Mouse (Mus musculus) liver, embryonic 11.5 days (tissue): ENCODE measurements around the gene Tmf1. TPM values are rescaled to one million over a fixed set of nuclear protein-coding genes. Genes with fewer than 3 reads are reported as not detected.

Experiments
- ATAC-seq: fragments of 200-750 bp; cut with Nextera tagmentation; replicated peaks from 2 replicates; pipeline ENCODE4 v1.8.0; 2017; ENCODE audit warnings: moderate number of reproducible peaks, mild to moderate bottlenecking, moderate TSS enrichment, moderate library complexity; ENCODE audit not compliant: low FRiP score
- DNase-seq: peaks from one replicate; pipeline ENCODE4 v3.0.0-alpha.2; 2017; ENCODE audit warnings: low spot score
- H3K27ac ChIP-seq: fragments of 300-500 bp; sonication (generic); 2 replicates; pipeline ENCODE4 v1.5.1; 2014; ENCODE audit warnings: mild to moderate bottlenecking, low read depth, low read length, control low read depth
- H3K27me3 ChIP-seq: fragments of 300-500 bp; sonication (generic); replicated peaks from 2 replicates; pipeline ENCODE4 v1.6.1; 2014; ENCODE audit warnings: low read length, mixed read lengths; ENCODE audit not compliant: control insufficient read depth, insufficient read depth
- H3K36me3 ChIP-seq: fragments of 300-500 bp; sonication (generic); 2 replicates; pipeline ENCODE4 v1.6.1; 2014; ENCODE audit warnings: mild to moderate bottlenecking, low read length, moderate library complexity, mixed read lengths; ENCODE audit not compliant: control insufficient read depth, insufficient read depth
- H3K4me1 ChIP-seq: fragments of 300-500 bp; sonication (generic); replicated peaks from 2 replicates; pipeline ENCODE4 v1.6.1; 2014; ENCODE audit warnings: low read length, mixed read lengths; ENCODE audit not compliant: control insufficient read depth, insufficient read depth
- H3K4me2 ChIP-seq: fragments of 300-500 bp; sonication (generic); 2 replicates; pipeline ENCODE4 v1.6.1; 2014; ENCODE audit warnings: mild to moderate bottlenecking, control low read depth, moderate library complexity
- H3K4me3 ChIP-seq: fragments of 300-500 bp; sonication (generic); 2 replicates; pipeline ENCODE4 v1.5.1; 2014; ENCODE audit warnings: low read depth, low read length, control low read depth
- H3K9ac ChIP-seq: fragments of 300-500 bp; sonication (generic); 2 replicates; pipeline ENCODE4 v1.6.1; 2014; ENCODE audit warnings: low read depth, low read length, control low read depth
- H3K9me3 ChIP-seq: fragments of 300-500 bp; sonication (generic); 2 replicates; pipeline ENCODE4 v1.6.1; 2016; ENCODE audit warnings: low read length, inconsistent platforms, mixed read lengths; ENCODE audit not compliant: control insufficient read depth
- WGBS: fragments of 180-500 bp; shearing (Covaris S2); extraction: QIAGEN DNeasy Blood & Tissue Kit; methylation state at CpG from one replicate; pipeline ENCODE4 v1.1.7; 2014; 5-methylcytosine and 5-hydroxymethylcytosine counted together
- polyA plus RNA-seq: library from polyadenylated mRNA; unstranded; fragments of >200 nt; fragmentation: Nextera tagmentation; extraction: Ambion mirVana; gene quantifications from 2 replicates; pipeline ENCODE4 v1.2.1, GENCODE M21; 2014

The Tmf1 gene
- polyA plus RNA-seq, 1 experiment from 2014 or later: 21.8 TPM

DNA sequence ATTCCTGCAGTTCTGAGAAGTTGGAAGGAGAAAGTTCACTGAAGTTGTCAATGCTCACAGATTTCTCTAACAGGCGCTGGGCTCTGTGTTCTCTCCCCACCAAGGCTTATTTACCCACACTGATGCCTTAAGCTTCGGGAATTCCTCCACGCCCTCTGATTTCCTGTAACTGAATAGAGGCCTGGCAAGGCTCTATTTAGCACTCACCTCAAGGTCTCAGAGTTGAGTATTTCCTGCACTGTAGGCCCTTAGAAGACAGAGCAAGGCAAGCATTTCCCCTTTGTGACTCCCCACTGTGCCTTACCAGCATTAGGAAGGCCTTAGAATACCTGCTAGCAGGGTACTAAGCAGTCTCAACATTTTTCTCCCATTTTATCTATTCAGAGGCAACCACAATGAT, 29.5 kb upstream of the Tmf1 start:
- Histone ChIP-seq H3K36me3 (no peaks in the 10 kb centered on the region), H3K27ac (no peak overlapping the region), H3K27me3 (no peaks in the 10 kb centered on the region), H3K9ac (no peak overlapping the region), H3K4me1 (peaks cover 19% of the 10 kb centered on the region), H3K4me3 (no peak overlapping the region), H3K4me2 (no peak overlapping the region), H3K9me3 (no peaks in the 10 kb centered on the region)
- WGBS: 38% methylated on average over 3 of the region's 3 CpGs
- DNase-seq (no peak), ATAC-seq (no peak)

DNA sequence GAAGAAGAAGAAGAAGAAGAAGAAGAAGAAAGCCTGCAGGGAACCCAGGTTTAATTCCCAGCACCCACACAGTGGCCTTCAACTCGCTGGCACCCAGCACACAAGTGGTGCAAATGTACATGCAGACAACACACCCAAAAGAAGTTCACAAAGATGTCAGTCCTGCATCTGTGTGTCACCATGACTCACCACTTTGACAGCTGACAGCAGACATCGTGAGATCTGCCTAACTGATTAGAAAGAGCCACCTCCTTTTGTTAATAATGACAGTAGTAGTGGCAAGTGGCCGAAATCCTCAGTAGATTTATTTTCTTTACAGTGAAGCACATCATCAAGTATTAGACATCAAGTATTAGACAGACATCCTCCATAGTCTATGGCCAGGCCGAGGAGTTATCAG, 28.2 kb upstream of the Tmf1 start:
- Histone ChIP-seq H3K27ac (no peak overlapping the region), H3K36me3 (no peaks in the 10 kb centered on the region), H3K4me2 (no peak overlapping the region), H3K27me3 (no peaks in the 10 kb centered on the region), H3K4me1 (peaks cover 15% of the 10 kb centered on the region), H3K9ac (no peak overlapping the region), H3K9me3 (no peaks in the 10 kb centered on the region), H3K4me3 (no peak overlapping the region)
- ATAC-seq (no peak), DNase-seq (no peak)
- 65% methylated on average over 4 of the region's 4 CpGs for WGBS

DNA sequence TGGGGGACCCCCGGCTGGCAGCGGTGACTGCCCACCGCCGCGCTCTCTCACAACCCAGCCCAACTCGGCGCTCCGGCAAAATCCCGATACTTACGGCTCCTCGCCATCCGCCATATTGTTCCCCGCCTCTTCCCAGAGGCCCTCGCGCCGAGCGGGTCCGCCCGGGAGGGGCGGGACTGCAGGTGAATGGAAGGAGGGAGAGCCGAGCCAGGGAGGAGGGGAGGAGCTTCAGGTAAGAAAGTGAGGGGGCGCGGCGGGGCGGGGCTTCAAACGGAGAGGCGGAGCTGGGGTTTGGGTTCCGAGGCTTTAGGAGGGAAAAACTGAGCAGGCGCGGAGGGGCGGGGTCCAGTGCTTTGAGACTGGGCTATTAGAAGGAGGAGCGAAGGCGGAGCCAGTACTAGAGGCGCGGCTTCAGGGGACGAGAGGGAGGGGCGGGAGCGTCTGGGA, 26.5 kb upstream of the Tmf1 start, which contains the start of gene Uba3:
TSS of gene Uba3 (minus strand) at position 209 of the 447 bp plus-strand sequence.
- under 1% methylated on average over 37 of the region's 38 CpGs for WGBS
- peak within 1 kb of the TSS; percentile 78 for H3K27ac ChIP-seq

DNA sequence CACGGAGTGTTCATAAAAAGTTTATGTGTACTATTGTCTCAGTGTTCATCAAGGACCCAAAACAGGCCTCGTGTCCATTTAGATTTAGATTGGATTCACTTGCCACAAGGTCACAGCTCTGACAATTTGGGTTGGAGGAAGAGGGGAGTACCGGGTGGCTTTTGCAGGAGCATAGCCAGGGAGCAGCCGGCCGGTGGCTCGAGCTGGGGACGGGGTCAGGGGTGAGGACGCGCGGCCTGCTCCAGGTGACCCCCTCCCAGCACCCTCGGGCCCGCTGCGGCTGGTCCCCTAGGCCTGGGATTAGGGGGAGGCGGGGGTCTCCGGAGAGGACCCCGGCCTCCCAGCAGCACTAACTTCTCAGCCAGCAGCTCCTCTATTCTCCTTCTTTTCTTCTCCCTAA, 26.0 kb upstream of the Tmf1 start:
- H3K9ac ChIP-seq: peak overlapping the region; percentile 92
- no peaks in the 10 kb centered on the region for H3K9me3 ChIP-seq
- no peaks in the 10 kb centered on the region for H3K27me3 ChIP-seq
- peak overlapping the region; percentile 83 for H3K4me3 ChIP-seq
- peak; percentile 43 for ATAC-seq
- peak overlapping the region; percentile 71 for H3K4me2 ChIP-seq
- peak; percentile 66 for DNase-seq
- peak overlapping the region; percentile 78 for H3K27ac ChIP-seq
- under 1% methylated on average over 16 of the region's 16 CpGs for WGBS
- H3K36me3 ChIP-seq: no peaks in the 10 kb centered on the region
- H3K4me1 ChIP-seq: peaks cover 11% of the 10 kb centered on the region

More for the DNA sequence above, 26.5 kb upstream of the Tmf1 start, which contains the start of gene Uba3:
- DNase-seq (peak; percentile 100), ATAC-seq (peak; percentile 95)
- no peaks in the 10 kb centered on the region for H3K9me3 ChIP-seq
- peak within 1 kb of the TSS; percentile 92 for H3K9ac ChIP-seq
- peak within 1 kb of the TSS; percentile 71 for H3K4me2 ChIP-seq
- no peaks in the 10 kb centered on the region for H3K27me3 ChIP-seq
- peaks cover 11% of the 10 kb centered on the region for H3K4me1 ChIP-seq
- peak within 1 kb of the TSS; percentile 83 for H3K4me3 ChIP-seq
- no peaks in the 10 kb centered on the region for H3K36me3 ChIP-seq

DNA sequence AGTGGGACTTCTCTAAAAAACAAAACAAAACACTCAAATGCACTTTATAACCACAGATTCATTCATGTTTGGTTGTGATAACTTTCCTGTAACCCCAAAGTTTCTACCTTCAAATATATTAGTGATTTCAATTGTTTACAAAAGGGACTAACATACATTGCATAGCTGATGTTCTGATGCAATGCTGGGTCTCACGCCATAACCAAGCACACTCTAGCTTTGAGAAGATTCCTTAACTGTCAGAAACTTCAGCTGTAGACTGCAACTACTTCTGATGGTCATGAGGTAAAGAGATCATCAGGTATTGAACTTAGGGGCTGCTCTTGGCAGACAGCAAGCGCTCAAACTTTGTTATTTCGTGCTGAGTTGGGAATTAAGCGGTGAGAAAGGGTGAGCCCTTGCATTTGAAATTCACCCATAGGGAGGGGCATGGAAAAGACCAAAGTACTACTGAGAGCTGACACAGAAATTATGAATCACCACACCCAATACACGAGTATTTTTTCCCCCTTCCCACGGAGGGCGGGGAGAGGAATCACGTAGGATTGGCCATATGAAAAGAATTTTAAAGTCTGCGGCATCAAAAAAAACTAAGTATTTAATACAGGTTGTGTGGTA, 25.4 kb upstream of the Tmf1 start:
- WGBS: 13% methylated on average over 9 of the region's 9 CpGs
- Histone ChIP-seq H3K9ac (peak overlapping the region; percentile 92), H3K4me3 (peak overlapping the region; percentile 83), H3K27ac (no peak overlapping the region; the same call in 1 of the 2 replicates), H3K27me3 (no peaks in the 10 kb centered on the region), H3K4me1 (peaks cover 11% of the 10 kb centered on the region), H3K9me3 (no peaks in the 10 kb centered on the region), H3K36me3 (no peaks in the 10 kb centered on the region), H3K4me2 (peak overlapping the region; percentile 71)
- DNase-seq (no peak), ATAC-seq (no peak)

DNA sequence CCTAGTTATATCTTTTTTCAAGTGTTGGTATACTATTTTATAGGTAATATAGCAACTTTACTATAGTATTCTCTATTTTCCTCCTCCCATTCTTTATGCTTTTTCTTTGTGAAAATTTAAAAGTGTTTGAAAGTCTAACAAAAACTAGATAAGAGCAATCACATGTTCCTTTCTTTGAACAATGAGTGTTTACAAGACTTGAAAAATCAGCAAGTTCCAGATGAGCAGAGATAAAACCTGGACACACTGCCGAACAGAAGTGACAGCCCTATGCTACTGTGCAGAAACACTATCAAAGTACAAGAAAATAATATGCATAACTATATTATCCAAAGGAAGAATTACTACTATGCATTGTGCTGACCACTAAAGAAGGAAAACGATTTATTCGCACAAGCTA, 23.6 kb upstream of the Tmf1 start:
- H3K4me3 ChIP-seq: no peak overlapping the region
- ATAC-seq: no peak
- H3K4me2 ChIP-seq: no peak overlapping the region
- H3K27me3 ChIP-seq: no peaks in the 10 kb centered on the region
- no peak overlapping the region for H3K9ac ChIP-seq
- no peak for DNase-seq
- peaks cover 11% of the 10 kb centered on the region for H3K4me1 ChIP-seq
- H3K9me3 ChIP-seq: no peaks in the 10 kb centered on the region
- peaks cover 3% of the 10 kb centered on the region for H3K36me3 ChIP-seq
- H3K27ac ChIP-seq: no peak overlapping the region
- WGBS: 80% methylated on average over 3 of the region's 3 CpGs

DNA sequence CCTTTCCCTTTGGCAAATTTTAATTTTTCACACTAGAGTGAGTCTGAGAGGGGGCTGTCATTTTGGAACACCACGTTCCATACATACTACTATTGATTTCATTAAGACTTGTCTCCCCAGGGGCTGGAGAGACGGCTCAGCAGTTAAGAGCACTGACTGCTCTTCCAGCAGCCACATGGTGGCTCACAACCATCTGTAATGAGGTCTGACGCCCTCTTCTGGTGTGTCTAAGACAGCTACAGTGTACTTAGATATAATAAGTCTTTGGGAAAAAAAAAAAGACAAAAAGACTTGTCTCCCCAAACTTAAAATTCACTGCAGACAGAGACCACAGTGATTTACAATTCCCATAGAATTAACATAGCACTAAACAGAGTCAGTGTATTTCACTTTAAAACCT, 21.5 kb upstream of the Tmf1 start:
- 72% methylated on average over 3 of the region's 3 CpGs for WGBS

DNA sequence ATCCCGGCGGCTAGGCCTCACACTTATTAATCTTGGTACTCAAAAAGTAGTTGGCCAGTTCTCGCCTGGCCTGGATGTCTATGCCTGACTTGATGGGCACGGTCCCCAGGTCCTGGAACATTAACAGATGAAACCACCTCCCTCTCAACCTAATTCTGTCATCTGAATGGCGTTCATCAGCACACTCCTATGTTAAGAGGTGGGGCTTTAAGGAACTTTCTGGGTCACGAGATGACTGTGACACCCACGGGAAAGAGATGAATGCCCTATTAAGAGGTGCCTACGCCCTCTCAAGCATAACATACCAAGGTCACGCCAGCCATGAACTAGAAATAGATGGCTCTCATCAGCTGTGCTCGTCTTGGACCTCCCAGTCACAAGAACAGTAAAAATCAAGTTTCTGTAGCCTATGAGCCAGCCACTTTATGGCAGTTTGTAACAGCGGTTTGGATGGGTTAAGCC, 476 bp upstream of the Tmf1 start:
- Histone ChIP-seq H3K27ac (peak overlapping the region; percentile 87), H3K4me2 (peak overlapping the region; percentile 86), H3K4me3 (peak overlapping the region; percentile 94), H3K9me3 (no peaks in the 10 kb centered on the region), H3K27me3 (no peaks in the 10 kb centered on the region), H3K36me3 (no peaks in the 10 kb centered on the region; the same call in 1 of the 2 replicates), H3K4me1 (peaks cover 15% of the 10 kb centered on the region), H3K9ac (peak overlapping the region; percentile 98)
- WGBS: 14% methylated on average over 11 of the region's 11 CpGs
- ATAC-seq (peak; percentile 48), DNase-seq (no peak)

More for the DNA sequence above, 21.5 kb upstream of the Tmf1 start:
- Histone ChIP-seq H3K27ac (no peak overlapping the region), H3K9ac (no peak overlapping the region), H3K36me3 (peaks cover 16% of the 10 kb centered on the region), H3K4me1 (peaks cover 8% of the 10 kb centered on the region), H3K27me3 (no peaks in the 10 kb centered on the region), H3K4me3 (no peak overlapping the region), H3K4me2 (no peak overlapping the region), H3K9me3 (no peaks in the 10 kb centered on the region)
- ATAC-seq (no peak), DNase-seq (no peak)

DNA sequence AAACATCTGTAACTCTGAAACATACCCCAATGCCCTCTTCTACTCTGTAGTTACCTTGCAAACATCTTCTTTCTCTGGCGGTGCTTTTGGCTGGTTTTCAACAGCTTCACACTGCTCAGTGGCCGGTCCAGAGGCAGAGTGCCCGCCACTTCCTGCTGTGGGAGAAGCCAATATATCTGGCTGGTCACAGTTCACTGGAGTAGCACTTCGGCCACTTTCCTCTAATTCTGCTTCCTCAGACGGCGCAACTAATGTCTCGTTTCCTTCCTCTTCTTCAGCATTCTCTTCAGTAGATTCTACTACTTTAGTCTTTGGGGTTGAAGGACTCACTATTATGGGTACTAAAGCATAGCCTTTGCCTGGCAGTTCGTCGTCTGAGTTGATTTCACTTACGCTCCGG, 3.2 kb downstream of the Tmf1 start:
- H3K9me3 ChIP-seq: no peaks in the 10 kb centered on the region
- ATAC-seq: no peak
- no peak overlapping the region for H3K4me3 ChIP-seq
- no peak overlapping the region for H3K9ac ChIP-seq
- no peak for DNase-seq
- peaks cover 15% of the 10 kb centered on the region for H3K4me1 ChIP-seq
- H3K36me3 ChIP-seq: peaks cover 10% of the 10 kb centered on the region
- H3K27me3 ChIP-seq: no peaks in the 10 kb centered on the region
- H3K27ac ChIP-seq: no peak overlapping the region
- WGBS: 69% methylated on average over 11 of the region's 11 CpGs
- 0 out of 2 replicates have a peak overlapping the region, but pooled peaks have one; percentile 18 for H3K4me2 ChIP-seq
